ENCODE assay signal across 8 mouse cellular contexts in genomic region chr12:11196142-11196597, GRCm38 (mm10). TPM values are rescaled to one million over a fixed set of nuclear protein-coding genes. Genes with fewer than 3 reads are reported as not detected.
DNase-seq lines count a peak whose midpoint lies in the region; ATAC-seq and TF ChIP-seq lines count a peak whose summit lies in the region.

No protein-coding gene starts in this region.

- peak overlapping the region; percentile 8 for H3K4me3 ChIP-seq in embryonic facial prominence, embryonic 14.5 days (ENCODE audit: low read depth, low read length)
- H3K4me3 ChIP-seq in heart, embryonic 11.5 days (ENCODE audit: low read depth, low read length) = peak overlapping the region; percentile 21; the same call in 1 of the 2 replicates
- H3K4me3 ChIP-seq in kidney, embryonic 14.5 days (ENCODE audit: low read length) = peak overlapping the region; percentile 17; the same call in 1 of the 2 replicates
- no peak overlapping the region; the same call in 1 of the 2 replicates for H3K4me3 ChIP-seq in liver, adult 2 months (ENCODE audit: insufficient read depth, low read depth, low read length)

- DNase-seq in 3134 (ENCODE audit: extremely low read depth, insufficient read length, low spot score) = peak; percentile 29
- DNase-seq in adrenal gland, postnatal 25 days = peak; percentile 75
- DNase-seq in embryonic facial prominence, embryonic 14.5 days (ENCODE audit: low spot score) = peak; percentile 27
- no peak for DNase-seq in liver, adult 2 months (ENCODE audit: extremely low read depth, low read depth, low spot score)
- peak; percentile 67 to 78 for DNase-seq in spleen, postnatal 14 days (ENCODE audit: low spot score in 2 of 2)

- H3K9me3 ChIP-seq in embryonic facial prominence, embryonic 14.5 days (ENCODE audit: control insufficient read depth, low read length) = no peaks in the 10 kb centered on the region
- H3K9me3 ChIP-seq in heart, embryonic 11.5 days (replicated peaks; ENCODE audit: control insufficient read depth, low read length) = no peaks in the 10 kb centered on the region
- no peaks in the 10 kb centered on the region for H3K9me3 ChIP-seq in kidney, embryonic 14.5 days (ENCODE audit: control insufficient read depth, low read length)

- peak; percentile 85 for TF ChIP-seq CTCF in liver, adult 2 months (IDR thresholded peaks at IDR 0.05; ENCODE audit: low read depth, low read length)

- no peaks in the 10 kb centered on the region for H3K79me2 ChIP-seq in liver, adult 2 months (ENCODE audit: control insufficient read depth, insufficient read depth, low read length)

- whole genome bisulfite sequencing in embryonic facial prominence, embryonic 14.5 days = 12% methylated on average over 16 of the region's 19 CpGs
- WGBS in heart, embryonic 11.5 days (ENCODE audit: insufficient replicate concordance) = 9% methylated on average over 16 of the region's 19 CpGs
- WGBS in kidney, embryonic 14.5 days = 6% methylated on average over 18 of the region's 19 CpGs
- WGBS in liver, adult 2 months = 8% methylated on average over 18 of the region's 19 CpGs

- H3K27ac ChIP-seq in embryonic facial prominence, embryonic 14.5 days (replicated peaks; ENCODE audit: low read depth, low read length) = no peak overlapping the region
- H3K27ac ChIP-seq in heart, embryonic 11.5 days (ENCODE audit: low read depth, low read length) = no peak overlapping the region
- H3K27ac ChIP-seq in kidney, embryonic 14.5 days (ENCODE audit: low read depth, low read length) = no peak overlapping the region
- H3K27ac ChIP-seq in liver, adult 2 months (replicated peaks; ENCODE audit: insufficient read depth, low read depth, low read length) = no peak overlapping the region

- no peaks in the 10 kb centered on the region for H3K36me3 ChIP-seq in embryonic facial prominence, embryonic 14.5 days (ENCODE audit: control insufficient read depth, insufficient read depth, low read length)
- no peaks in the 10 kb centered on the region for H3K36me3 ChIP-seq in heart, embryonic 11.5 days (ENCODE audit: control insufficient read depth, insufficient read depth, low read length)
- H3K36me3 ChIP-seq in kidney, embryonic 14.5 days (ENCODE audit: control insufficient read depth, insufficient read depth, low read length) = no peaks in the 10 kb centered on the region
- H3K36me3 ChIP-seq in liver, adult 2 months (ENCODE audit: control insufficient read depth, insufficient read depth, low read length) = no peaks in the 10 kb centered on the region

- no peak for TF ChIP-seq POLR2A in liver, adult 2 months (IDR thresholded peaks at IDR 0.05; ENCODE audit: extremely low read depth, insufficient read depth, low read length)

- ATAC-seq in embryonic facial prominence, embryonic 14.5 days (ENCODE audit: low read depth) = peak; percentile 74; the same call in 1 of the 2 replicates
- 0 out of 2 replicates have a peak, but pooled peaks have one; percentile 59 for ATAC-seq in heart, embryonic 11.5 days (replicated peaks; ENCODE audit: insufficient number of reproducible peaks, low FRiP score, low TSS enrichment)
- peak; percentile 96 for ATAC-seq in kidney, embryonic 14.5 days (ENCODE audit: low FRiP score, low TSS enrichment)
- peak; percentile 85 for ATAC-seq in monocyte, adult 5-6 weeks (replicated peaks; ENCODE audit: insufficient number of reproducible peaks, low FRiP score, low TSS enrichment, poor library complexity, severe bottlenecking)

- H3K4me2 ChIP-seq in embryonic facial prominence, embryonic 14.5 days (ENCODE audit: low read depth, low read length) = peak overlapping the region; percentile 49
- H3K4me2 ChIP-seq in heart, embryonic 11.5 days = peak overlapping the region; percentile 57
- H3K4me2 ChIP-seq in kidney, embryonic 14.5 days (replicated peaks; ENCODE audit: low read depth, low read length) = peak overlapping the region; percentile 33

- H3K27me3 ChIP-seq in embryonic facial prominence, embryonic 14.5 days (replicated peaks; ENCODE audit: control insufficient read depth, insufficient read depth, low read length) = no peaks in the 10 kb centered on the region
- no peaks in the 10 kb centered on the region for H3K27me3 ChIP-seq in heart, embryonic 11.5 days (ENCODE audit: control insufficient read depth, insufficient read depth, low read length)
- H3K27me3 ChIP-seq in kidney, embryonic 14.5 days (ENCODE audit: control insufficient read depth, insufficient read depth, low read length) = no peaks in the 10 kb centered on the region
- no peaks in the 10 kb centered on the region for H3K27me3 ChIP-seq in liver, adult 2 months (ENCODE audit: control insufficient read depth, insufficient read depth, low read length)

- no peaks in the 10 kb centered on the region for H3K4me1 ChIP-seq in embryonic facial prominence, embryonic 14.5 days (ENCODE audit: control insufficient read depth, insufficient read depth, low read length)
- 0 out of 2 replicates have a peak, but pooled peaks cover 2% of the 10 kb centered on the region for H3K4me1 ChIP-seq in heart, embryonic 11.5 days (ENCODE audit: control insufficient read depth, insufficient read depth, low read length)
- 0 out of 2 replicates have a peak, but pooled peaks cover 3% of the 10 kb centered on the region for H3K4me1 ChIP-seq in kidney, embryonic 14.5 days (ENCODE audit: control insufficient read depth, insufficient read depth, low read length)
- no peaks in the 10 kb centered on the region for H3K4me1 ChIP-seq in liver, adult 2 months (ENCODE audit: control insufficient read depth, insufficient read depth, low read length)

- 0 out of 2 replicates have a peak overlapping the region, but pooled peaks have one; percentile 14 for H3K9ac ChIP-seq in embryonic facial prominence, embryonic 14.5 days (ENCODE audit: low read depth, low read length)
- H3K9ac ChIP-seq in heart, embryonic 11.5 days (ENCODE audit: low read depth, low read length) = no peak overlapping the region
- H3K9ac ChIP-seq in kidney, embryonic 14.5 days (ENCODE audit: low read depth, low read length) = no peak overlapping the region; the same call in 1 of the 2 replicates
- H3K9ac ChIP-seq in liver, adult 2 months (ENCODE audit: low read depth, low read length) = no peak overlapping the region

RNA-seq across cellular contexts. Expression of gene Msgn1, which starts 12.6 kb away (rescaled TPM):
- not detected in 2 replicates for total RNA-seq in adrenal gland, postnatal 25 days (2021)
- polyA plus RNA-seq in embryonic facial prominence, embryonic 14.5 days (2014; fragmentation: Nextera tagmentation; extraction: Ambion mirVana) = 0.37 TPM in 1 of 2 replicates, not detected in the other
- not detected in 2 replicates for polyA plus RNA-seq in heart, embryonic 11.5 days (2014; fragmentation: Nextera tagmentation; extraction: Ambion mirVana)
- polyA plus RNA-seq in kidney, embryonic 14.5 days (2014; fragmentation: Nextera tagmentation; extraction: Ambion mirVana) = not detected in 2 replicates
- not detected in 2 replicates for total RNA-seq in liver, adult 2 months (2014; rRNA removed)
- polyA plus RNA-seq in liver, adult 2 months (2012; rRNA removed) = not detected in 2 replicates
- total RNA-seq in monocyte, adult 5-6 weeks (2017) = 4.5 to 5.4 TPM in 2 of 3 replicates, not detected in the other

RNA-seq across cellular contexts. Expression of gene Kcns3, which starts 45.3 kb away (rescaled TPM):
- total RNA-seq in adrenal gland, postnatal 25 days (2021) = 2.7 and 2.8 TPM in 2 replicates
- polyA plus RNA-seq in embryonic facial prominence, embryonic 14.5 days (2014; fragmentation: Nextera tagmentation; extraction: Ambion mirVana) = 4.3 and 4.6 TPM in 2 replicates
- polyA plus RNA-seq in heart, embryonic 11.5 days (2014; fragmentation: Nextera tagmentation; extraction: Ambion mirVana) = 0.50 and 0.66 TPM in 2 replicates
- polyA plus RNA-seq in kidney, embryonic 14.5 days (2014; fragmentation: Nextera tagmentation; extraction: Ambion mirVana) = 7.8 and 9.7 TPM in 2 replicates
- total RNA-seq in liver, adult 2 months (2014; rRNA removed) = 0.18 TPM in 1 of 2 replicates, not detected in the other
- 0.05 and 0.10 TPM in 2 replicates for polyA plus RNA-seq in liver, adult 2 months (2012; rRNA removed)
- total RNA-seq in monocyte, adult 5-6 weeks (2017) = 0.29 TPM in 1 of 3 replicates, not detected in the others
